Mouse (Mus musculus) G1E-ER4 (cell line): ENCODE data around the gene Tnfrsf21. TPM values are rescaled to one million over a fixed set of nuclear protein-coding genes. Genes with fewer than 3 reads are reported as not detected.

Source experiments
- GATA1 ChIP-seq: IDR thresholded peaks from one replicate; pipeline ENCODE4 v1.8.0; 2012; ENCODE audit warnings: low read length, inconsistent platforms
- polyA plus RNA-seq: library from polyadenylated mRNA; stranded (reverse); fragments of >175 nt; gene quantifications from 2 replicates; pipeline ENCODE4 v1.2.3, GENCODE M21; 2012

Gene Tnfrsf21
- polyA plus RNA-seq, 1 experiment = not detected

GRCm38 (mm10) chr17:43052791-43053190 lies 36.4 kb downstream of the Tnfrsf21 start:
- TF ChIP-seq GATA1 = no peak

- no peak for TF ChIP-seq GATA1
These were observed 37.6 kb downstream of the Tnfrsf21 start for GRCm38 (mm10) chr17:43053943-43054342.

GRCm38 (mm10) chr17:43058277-43059025 lies 42.1 kb downstream of the Tnfrsf21 start:
- TF ChIP-seq GATA1 = no peak

- no peak for TF ChIP-seq GATA1
These were observed 48.4 kb downstream of the Tnfrsf21 start for GRCm38 (mm10) chr17:43064705-43065104.

GRCm38 (mm10) chr17:43068846-43069553 lies 52.6 kb downstream of the Tnfrsf21 start:
- no peak for TF ChIP-seq GATA1

- no peak for TF ChIP-seq GATA1
These were observed 54.6 kb downstream of the Tnfrsf21 start for GRCm38 (mm10) chr17:43070946-43071345.

- no peak for TF ChIP-seq GATA1
These were observed 55.9 kb downstream of the Tnfrsf21 start for GRCm38 (mm10) chr17:43072142-43072786.

- no peak for TF ChIP-seq GATA1
These were observed 56.4 kb downstream of the Tnfrsf21 start for GRCm38 (mm10) chr17:43072787-43073148.

- no peak for TF ChIP-seq GATA1
These were observed 58.0 kb downstream of the Tnfrsf21 start for GRCm38 (mm10) chr17:43074391-43074790.

- TF ChIP-seq GATA1 = no peak
These were observed 58.7 kb downstream of the Tnfrsf21 start for GRCm38 (mm10) chr17:43075100-43075499.

- no peak for TF ChIP-seq GATA1
These were observed 59.6 kb downstream of the Tnfrsf21 start for GRCm38 (mm10) chr17:43075937-43076336.

GRCm38 (mm10) chr17:43076801-43077493 lies 60.6 kb downstream of the Tnfrsf21 start:
- no peak for TF ChIP-seq GATA1

GRCm38 (mm10) chr17:43077540-43077939 lies 61.2 kb downstream of the Tnfrsf21 start:
- TF ChIP-seq GATA1 = no peak

- TF ChIP-seq GATA1 = no peak
These were observed 64.9 kb downstream of the Tnfrsf21 start for GRCm38 (mm10) chr17:43081225-43081624.

GRCm38 (mm10) chr17:43089496-43089895 lies 73.1 kb downstream of the Tnfrsf21 start:
- TF ChIP-seq GATA1 = no peak
